Mouse (Mus musculus) forebrain, embryonic 11.5 days (tissue): ENCODE measurements around the gene Eno2. TPM values are rescaled to one million over a fixed set of nuclear protein-coding genes. Genes with fewer than 3 reads are reported as not detected.

Source experiments
- ATAC-seq: fragments of 200-750 bp; cut with Nextera tagmentation; replicated peaks from 2 replicates; pipeline ENCODE4 v1.8.0; 2017; ENCODE audit warnings: moderate TSS enrichment; ENCODE audit not compliant: low FRiP score
- DNase-seq: peaks from one replicate; pipeline ENCODE4 v3.0.0-alpha.2; 2017; ENCODE audit warnings: low spot score
- H3K27ac ChIP-seq: fragments of 300-500 bp; sonication (generic); 2 replicates; pipeline ENCODE4 v1.5.1; 2014; ENCODE audit warnings: low read depth, low read length
- H3K27me3 ChIP-seq: fragments of 300-500 bp; sonication (generic); 2 replicates; pipeline ENCODE4 v1.6.1; 2014; ENCODE audit warnings: mild to moderate bottlenecking, low read length, mixed read lengths; ENCODE audit not compliant: control insufficient read depth, insufficient read depth
- H3K36me3 ChIP-seq: fragments of 300-500 bp; sonication (generic); 2 replicates; pipeline ENCODE4 v1.6.1; 2014; ENCODE audit warnings: mild to moderate bottlenecking, low read length, moderate library complexity, mixed read lengths; ENCODE audit not compliant: control insufficient read depth, insufficient read depth
- H3K4me1 ChIP-seq: fragments of 300-500 bp; sonication (generic); replicated peaks from 2 replicates; pipeline ENCODE4 v1.6.1; 2014; ENCODE audit warnings: low read length, mixed read lengths; ENCODE audit not compliant: control insufficient read depth, insufficient read depth
- H3K4me2 ChIP-seq: fragments of 300-500 bp; sonication (generic); 2 replicates; pipeline ENCODE4 v1.6.1; 2014; ENCODE audit warnings: low read depth, mild to moderate bottlenecking, low read length, moderate library complexity, mixed read lengths; ENCODE audit not compliant: severe bottlenecking
- H3K4me3 ChIP-seq: fragments of 300-500 bp; sonication (generic); 2 replicates; pipeline ENCODE4 v1.5.1; 2014; ENCODE audit warnings: low read depth, low read length
- H3K9ac ChIP-seq: fragments of 300-500 bp; sonication (generic); 2 replicates; pipeline ENCODE4 v1.6.1; 2014; ENCODE audit warnings: low read length
- H3K9me3 ChIP-seq: fragments of 300-500 bp; sonication (generic); 2 replicates; pipeline ENCODE4 v1.6.1; 2016; ENCODE audit warnings: low read length, mixed read lengths; ENCODE audit not compliant: control insufficient read depth
- whole genome bisulfite sequencing: fragments of 180-500 bp; shearing (Covaris S2); extraction: QIAGEN DNeasy Blood & Tissue Kit; methylation state at CpG from one replicate; pipeline ENCODE4 v1.1.7; 2014; 5-methylcytosine and 5-hydroxymethylcytosine counted together
- polyA plus RNA-seq: library from polyadenylated mRNA; unstranded; fragments of >200 nt; fragmentation: Nextera tagmentation; extraction: Ambion mirVana; gene quantifications from 2 replicates; pipeline ENCODE4 v1.2.1, GENCODE M21; 2014

Gene Eno2
- polyA plus RNA-seq, 1 experiment from 2014 or later = 5.8 TPM

- no peak for ATAC-seq
- Histone ChIP-seq H3K9me3 (no peaks in the 10 kb centered on the region), H3K27me3 (no peaks in the 10 kb centered on the region), H3K4me1 (no peaks in the 10 kb centered on the region), H3K9ac (no peak overlapping the region), H3K4me2 (no peak overlapping the region), H3K27ac (no peak overlapping the region), H3K36me3 (no peaks in the 10 kb centered on the region), H3K4me3 (no peak overlapping the region)
- WGBS = 60% methylated on average over 19 of the region's 19 CpGs
- no peak for DNase-seq
Observed at GRCm38 (mm10) chr6:124732476-124733370, 36.8 kb downstream of the Eno2 start.

GRCm38 (mm10) chr6:124731038-124731437 is 38.4 kb downstream of the Eno2 start:
- DNase-seq = no peak
- H3K36me3 ChIP-seq = no peaks in the 10 kb centered on the region
- H3K4me1 ChIP-seq = no peaks in the 10 kb centered on the region
- H3K27ac ChIP-seq = no peak overlapping the region
- H3K4me3 ChIP-seq = no peak overlapping the region
- H3K9ac ChIP-seq = no peak overlapping the region
- WGBS = 90% methylated on average over 7 of the region's 7 CpGs
- no peaks in the 10 kb centered on the region for H3K9me3 ChIP-seq
- ATAC-seq = no peak
- no peak overlapping the region for H3K4me2 ChIP-seq
- no peaks in the 10 kb centered on the region for H3K27me3 ChIP-seq

DNA sequence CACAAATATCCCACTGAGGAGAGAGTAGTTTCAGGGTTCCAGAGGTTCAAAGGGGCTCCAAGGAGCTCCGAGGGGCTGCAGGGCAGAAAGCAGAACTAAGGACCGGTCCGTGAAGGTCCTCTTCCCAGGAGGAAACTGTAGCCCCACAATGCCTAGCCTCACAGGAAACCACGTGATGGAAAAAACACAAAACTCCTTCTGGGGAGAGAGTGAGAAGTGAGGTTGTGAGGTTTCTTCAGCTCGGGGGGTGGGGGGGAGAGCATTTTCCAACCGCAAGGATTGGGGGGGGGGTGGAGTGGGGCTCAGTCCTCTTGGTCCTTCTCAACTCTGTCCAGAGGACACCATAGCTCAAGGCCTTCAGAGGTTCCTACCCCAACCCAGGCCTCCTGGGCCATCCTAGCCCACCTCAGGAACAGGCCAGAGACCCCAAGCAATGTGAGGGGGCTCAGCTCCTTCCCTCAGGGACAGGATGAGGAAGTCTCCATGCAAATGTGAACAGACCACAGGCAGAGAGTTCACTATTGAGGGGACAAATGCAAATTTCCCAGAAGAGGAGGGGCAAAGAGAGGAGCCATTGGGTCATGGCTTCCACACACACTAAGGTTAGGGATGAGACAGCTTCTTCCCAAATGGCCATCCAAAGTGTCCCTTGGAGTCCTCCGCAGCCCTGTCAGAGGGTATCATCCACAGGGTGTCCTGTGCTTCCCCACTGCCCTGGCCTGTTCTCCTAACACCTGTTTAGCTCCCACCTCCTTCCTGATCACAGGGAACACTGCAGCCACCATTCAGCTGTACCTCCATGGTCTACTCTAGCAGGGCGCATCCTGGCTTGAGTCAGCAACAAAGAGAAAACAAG is 39.4 kb downstream of the Eno2 start:
- 91% methylated on average over 8 of the region's 8 CpGs for WGBS
- Histone ChIP-seq H3K9me3 (no peaks in the 10 kb centered on the region), H3K4me2 (no peak overlapping the region), H3K27ac (no peak overlapping the region), H3K9ac (no peak overlapping the region), H3K27me3 (no peaks in the 10 kb centered on the region), H3K4me3 (no peak overlapping the region), H3K4me1 (no peaks in the 10 kb centered on the region), H3K36me3 (no peaks in the 10 kb centered on the region)
- ATAC-seq (no peak), DNase-seq (no peak)

GRCm38 (mm10) chr6:124728621-124729020 is 40.9 kb downstream of the Eno2 start:
- no peak overlapping the region for H3K4me3 ChIP-seq
- H3K27ac ChIP-seq = no peak overlapping the region
- no peaks in the 10 kb centered on the region for H3K4me1 ChIP-seq
- H3K9me3 ChIP-seq = no peaks in the 10 kb centered on the region
- H3K27me3 ChIP-seq = no peaks in the 10 kb centered on the region
- 92% methylated on average over 10 of the region's 10 CpGs for WGBS
- no peak overlapping the region for H3K4me2 ChIP-seq
- no peak overlapping the region for H3K9ac ChIP-seq
- ATAC-seq (no peak), DNase-seq (no peak)
- H3K36me3 ChIP-seq = no peaks in the 10 kb centered on the region

GRCm38 (mm10) chr6:124724472-124724871 is 45.0 kb downstream of the Eno2 start:
- Histone ChIP-seq H3K9ac (no peak overlapping the region), H3K27me3 (no peaks in the 10 kb centered on the region), H3K4me1 (no peaks in the 10 kb centered on the region), H3K4me2 (no peak overlapping the region), H3K9me3 (no peaks in the 10 kb centered on the region), H3K27ac (no peak overlapping the region), H3K36me3 (no peaks in the 10 kb centered on the region), H3K4me3 (no peak overlapping the region)
- no peak for ATAC-seq
- 91% methylated on average over 10 of the region's 10 CpGs for WGBS
- no peak for DNase-seq

DNA sequence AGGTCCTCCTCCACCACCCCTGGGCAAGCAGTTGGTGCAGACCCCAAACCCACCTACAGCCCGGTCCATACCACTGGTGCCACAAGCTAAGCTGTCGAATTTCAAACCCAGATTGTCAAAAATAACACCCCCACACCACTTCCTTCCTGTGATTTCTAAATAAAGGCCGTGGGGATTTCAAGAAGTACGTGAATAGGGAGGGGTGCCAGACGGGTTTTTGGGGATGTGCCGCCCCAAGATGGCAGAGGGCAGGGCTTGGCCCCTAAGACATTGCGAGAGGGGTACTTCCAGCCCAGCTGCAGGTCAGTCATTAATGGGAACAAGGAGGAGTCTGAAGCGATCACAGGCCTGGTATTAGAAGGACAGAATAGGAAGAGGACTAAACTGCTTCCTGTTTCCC is 45.9 kb downstream of the Eno2 start:
- ATAC-seq = no peak
- no peak overlapping the region for H3K27ac ChIP-seq
- H3K4me1 ChIP-seq = no peaks in the 10 kb centered on the region
- H3K4me3 ChIP-seq = no peak overlapping the region
- H3K27me3 ChIP-seq = no peaks in the 10 kb centered on the region
- 82% methylated on average over 8 of the region's 8 CpGs for WGBS
- no peaks in the 10 kb centered on the region for H3K9me3 ChIP-seq
- H3K4me2 ChIP-seq = no peak overlapping the region
- no peak overlapping the region for H3K9ac ChIP-seq
- DNase-seq = no peak
- H3K36me3 ChIP-seq = no peaks in the 10 kb centered on the region

DNA sequence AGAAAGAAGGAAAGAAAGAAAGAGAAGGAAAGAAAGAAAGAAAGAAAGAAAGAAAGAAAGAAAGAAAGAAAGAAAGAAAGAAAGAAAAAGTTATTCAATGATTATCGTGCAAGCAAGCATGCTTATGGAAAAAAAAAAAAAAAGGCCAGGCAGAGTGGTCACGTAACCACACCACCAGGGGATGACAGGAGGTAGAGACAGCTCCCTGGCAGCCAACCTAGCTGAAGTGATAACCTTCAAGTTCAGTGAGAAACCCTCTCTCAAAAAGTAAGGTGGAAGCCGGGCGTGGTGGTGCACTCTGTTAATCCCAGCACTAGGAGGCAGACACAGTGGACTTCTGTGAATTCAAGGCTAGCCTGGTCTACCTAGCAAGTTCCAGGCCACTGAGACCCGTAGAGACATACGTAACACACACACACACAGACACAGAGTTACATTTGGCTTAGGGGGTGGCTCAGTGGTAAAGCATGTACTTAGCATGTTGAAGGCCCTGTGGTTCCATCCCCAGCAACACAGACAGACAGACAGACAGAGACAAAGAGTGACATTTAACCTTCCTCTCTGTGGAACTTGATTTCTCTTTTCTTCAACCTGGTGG is 46.5 kb downstream of the Eno2 start:
- H3K4me3 ChIP-seq = no peak overlapping the region
- no peaks in the 10 kb centered on the region for H3K9me3 ChIP-seq
- ATAC-seq (no peak), DNase-seq (no peak)
- 87% methylated on average over 6 of the region's 6 CpGs for WGBS
- H3K36me3 ChIP-seq = no peaks in the 10 kb centered on the region
- H3K4me2 ChIP-seq = no peak overlapping the region
- H3K9ac ChIP-seq = no peak overlapping the region
- H3K27ac ChIP-seq = no peak overlapping the region
- no peaks in the 10 kb centered on the region for H3K27me3 ChIP-seq
- no peaks in the 10 kb centered on the region for H3K4me1 ChIP-seq

DNA sequence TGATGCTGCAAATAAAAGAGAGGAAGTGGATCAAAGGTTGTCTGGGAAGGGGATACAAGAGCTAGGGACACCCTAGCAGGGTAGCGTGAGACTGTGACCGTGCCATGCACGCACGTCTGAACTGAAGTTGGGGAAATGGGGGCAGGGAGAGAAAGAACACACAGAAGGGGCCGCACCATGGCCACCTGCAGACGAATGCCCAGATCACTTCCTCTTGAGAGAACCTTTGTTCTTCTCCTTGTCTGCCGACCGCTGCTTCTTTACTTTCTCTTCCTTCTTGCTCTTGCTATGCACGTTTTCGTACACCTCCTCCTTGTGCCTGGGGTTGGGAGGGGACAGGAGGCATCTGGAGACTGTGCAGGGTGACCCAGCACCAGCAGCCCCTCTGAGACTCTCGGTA is 48.6 kb downstream of the Eno2 start:
- no peaks in the 10 kb centered on the region for H3K9me3 ChIP-seq
- H3K27me3 ChIP-seq = no peaks in the 10 kb centered on the region
- H3K27ac ChIP-seq = no peak overlapping the region
- H3K4me2 ChIP-seq = no peak overlapping the region
- DNase-seq (no peak), ATAC-seq (no peak)
- peaks cover 5% of the 10 kb centered on the region; the same call in 1 of the 2 replicates for H3K36me3 ChIP-seq
- H3K9ac ChIP-seq = no peak overlapping the region; the same call in 1 of the 2 replicates
- H3K4me1 ChIP-seq = no peaks in the 10 kb centered on the region
- no peak overlapping the region for H3K4me3 ChIP-seq
- WGBS = 60% methylated on average over 11 of the region's 11 CpGs
